Mouse (Mus musculus): ENCODE results near the gene Sept4.

Sept4 gene

DNA sequence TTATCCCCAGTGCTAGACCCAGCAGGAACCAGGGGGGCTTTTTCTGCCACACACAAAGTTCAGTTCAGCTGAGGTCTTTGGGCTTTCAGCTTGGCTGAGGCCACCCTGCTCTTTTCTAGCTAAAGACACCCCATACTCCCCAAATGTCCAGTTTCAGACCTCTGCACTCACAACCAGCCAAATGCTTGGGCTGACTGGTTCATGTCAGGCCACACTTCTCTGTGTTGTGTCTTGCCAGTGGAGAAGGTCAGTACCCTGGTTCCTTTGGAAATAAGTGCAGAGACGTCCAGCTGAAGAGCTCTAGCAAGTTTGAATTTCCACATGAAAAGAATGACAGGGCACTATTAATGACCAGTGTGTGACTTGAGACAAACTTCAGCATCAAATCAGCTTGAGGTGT, 11.0 kb downstream of the Sept4 start:
- peak; percentile 60 to 86 for DNase-seq

DNA sequence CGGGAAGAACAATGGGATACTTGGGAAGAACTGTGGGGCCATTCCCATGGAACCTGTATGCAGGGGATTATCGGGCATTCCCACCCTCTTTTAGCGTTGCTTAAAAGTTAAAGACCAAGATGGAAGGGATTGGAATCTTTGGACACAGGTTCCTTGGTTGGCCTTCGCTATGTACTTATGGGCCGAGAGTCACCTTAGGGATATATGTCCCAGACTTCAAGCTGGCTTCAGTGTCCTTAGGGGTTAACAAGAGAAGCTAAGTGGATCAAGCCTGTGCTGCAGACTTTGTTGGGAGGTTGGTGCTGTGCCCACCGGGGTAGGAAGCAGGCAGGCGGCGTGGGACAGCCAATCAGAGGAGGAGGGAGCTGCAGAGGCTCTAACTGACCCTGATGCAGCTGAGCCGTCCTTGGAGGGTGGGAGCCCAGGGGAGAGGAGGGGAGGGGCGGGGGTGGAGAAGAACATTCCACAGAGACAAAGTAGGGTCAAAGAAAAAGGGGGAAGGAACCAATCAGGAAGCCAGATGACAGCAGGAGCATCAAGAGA, 11.9 kb downstream of the Sept4 start:
- peak in 1 of 2 experiments; percentile 72 for DNase-seq

DNA sequence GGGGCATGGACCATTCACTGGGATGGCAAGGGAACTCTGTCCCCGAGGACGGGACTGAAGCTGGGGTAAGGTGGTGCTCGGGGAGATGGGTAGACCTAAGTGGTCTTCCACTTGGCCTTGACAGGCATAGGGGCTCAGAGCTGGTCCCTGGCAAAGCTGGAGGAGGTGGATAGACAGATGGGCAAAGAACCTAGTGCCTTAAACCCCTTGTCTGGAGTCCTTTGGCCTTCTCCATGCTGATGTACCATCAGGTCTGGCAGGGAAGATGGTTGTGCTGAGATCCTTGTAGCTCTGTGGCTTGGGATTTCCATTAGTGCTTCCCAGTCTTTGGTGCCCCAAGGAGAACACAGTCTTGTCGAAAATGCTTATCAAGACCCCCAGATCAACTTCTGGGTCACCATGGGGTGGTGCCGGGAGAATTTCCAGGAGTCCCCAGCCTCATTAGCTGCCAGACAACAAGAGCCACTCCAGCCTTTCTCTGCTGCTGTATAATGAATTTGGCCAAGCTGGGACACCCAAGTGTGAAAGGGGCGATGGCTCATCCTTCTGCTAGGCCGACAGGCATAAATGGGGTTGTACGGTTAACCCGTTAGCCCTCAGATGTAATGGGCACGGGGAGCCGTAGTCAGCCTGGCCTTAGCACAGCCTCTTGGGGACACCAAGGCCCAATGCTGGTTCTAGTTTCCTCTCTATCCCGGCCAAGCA, 12.6 kb downstream of the Sept4 start:
- peak in 1 of 2 experiments; percentile 21 for DNase-seq

DNA sequence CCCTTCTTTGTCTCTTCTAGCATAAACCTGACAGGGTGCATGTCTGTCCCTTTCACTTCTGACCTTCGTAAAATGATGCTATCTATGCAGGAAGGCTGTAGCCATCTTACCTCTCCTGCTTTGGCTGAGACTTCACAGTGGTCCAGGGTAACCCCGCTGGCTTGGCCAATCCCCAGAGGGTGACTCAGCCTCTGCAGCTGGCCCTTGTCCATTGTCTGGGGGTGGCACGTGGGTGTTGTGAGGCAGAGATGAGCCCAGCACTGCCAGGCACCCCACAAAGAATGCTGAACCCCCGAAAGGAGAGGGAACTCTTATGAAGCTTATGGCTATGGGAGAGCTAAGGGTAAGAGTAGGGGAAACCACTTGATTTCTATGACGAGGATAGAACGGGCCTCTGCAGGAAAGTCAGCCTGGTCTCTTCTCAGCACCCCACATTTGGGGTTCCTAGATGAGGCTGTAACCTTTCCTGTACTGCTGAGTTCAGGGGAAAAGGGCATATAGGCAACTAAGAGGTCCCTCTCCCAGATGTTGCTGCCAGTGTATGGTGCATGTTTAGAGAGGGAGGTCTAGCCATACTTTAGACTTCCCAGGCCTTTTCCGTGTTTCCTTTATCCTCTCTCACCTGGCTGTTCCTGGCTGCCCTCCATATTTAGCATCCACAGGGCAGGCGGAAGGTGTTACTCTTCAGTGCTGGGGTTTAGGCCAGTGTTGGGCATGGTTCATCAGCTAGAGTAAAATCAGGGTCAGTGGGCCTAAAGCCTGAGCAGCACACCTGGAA, 13.4 kb downstream of the Sept4 start:
- DNase-seq = peak in 1 of 2 experiments; percentile 48

DNA sequence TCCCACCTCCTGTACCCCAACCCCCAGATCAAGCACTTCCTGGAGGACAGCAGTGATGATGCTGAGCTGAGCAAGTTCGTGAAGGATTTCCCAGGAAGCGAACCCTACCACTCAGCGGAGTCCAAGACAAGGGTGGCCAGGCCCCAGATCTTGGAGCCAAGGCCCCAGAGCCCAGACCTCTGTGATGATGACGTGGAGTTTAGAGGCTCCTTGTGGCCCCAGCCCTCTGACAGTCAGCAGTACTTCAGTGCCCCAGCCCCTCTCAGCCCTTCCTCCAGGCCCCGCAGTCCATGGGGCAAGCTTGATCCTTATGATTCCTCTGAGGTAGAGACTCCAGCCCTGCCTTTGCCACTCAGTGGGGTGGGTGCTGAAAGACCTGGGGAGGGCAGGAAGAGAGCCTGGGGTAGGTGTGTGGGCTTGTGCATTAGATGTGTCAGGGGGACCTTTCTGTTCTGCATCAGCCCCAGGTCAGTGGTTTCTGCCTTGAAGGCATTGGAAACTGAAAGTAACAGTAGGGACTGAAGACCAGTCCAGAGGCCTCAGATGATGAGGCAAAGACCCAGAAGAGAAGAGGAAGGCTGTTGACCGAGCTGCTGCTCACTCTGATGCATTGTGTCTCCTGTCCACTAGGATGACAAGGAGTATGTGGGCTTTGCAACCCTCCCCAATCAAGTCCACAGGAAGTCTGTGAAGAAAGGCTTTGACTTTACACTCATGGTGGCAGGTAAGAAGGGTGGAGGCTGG, 14.8 kb downstream of the Sept4 start:
- no peak for DNase-seq

DNA sequence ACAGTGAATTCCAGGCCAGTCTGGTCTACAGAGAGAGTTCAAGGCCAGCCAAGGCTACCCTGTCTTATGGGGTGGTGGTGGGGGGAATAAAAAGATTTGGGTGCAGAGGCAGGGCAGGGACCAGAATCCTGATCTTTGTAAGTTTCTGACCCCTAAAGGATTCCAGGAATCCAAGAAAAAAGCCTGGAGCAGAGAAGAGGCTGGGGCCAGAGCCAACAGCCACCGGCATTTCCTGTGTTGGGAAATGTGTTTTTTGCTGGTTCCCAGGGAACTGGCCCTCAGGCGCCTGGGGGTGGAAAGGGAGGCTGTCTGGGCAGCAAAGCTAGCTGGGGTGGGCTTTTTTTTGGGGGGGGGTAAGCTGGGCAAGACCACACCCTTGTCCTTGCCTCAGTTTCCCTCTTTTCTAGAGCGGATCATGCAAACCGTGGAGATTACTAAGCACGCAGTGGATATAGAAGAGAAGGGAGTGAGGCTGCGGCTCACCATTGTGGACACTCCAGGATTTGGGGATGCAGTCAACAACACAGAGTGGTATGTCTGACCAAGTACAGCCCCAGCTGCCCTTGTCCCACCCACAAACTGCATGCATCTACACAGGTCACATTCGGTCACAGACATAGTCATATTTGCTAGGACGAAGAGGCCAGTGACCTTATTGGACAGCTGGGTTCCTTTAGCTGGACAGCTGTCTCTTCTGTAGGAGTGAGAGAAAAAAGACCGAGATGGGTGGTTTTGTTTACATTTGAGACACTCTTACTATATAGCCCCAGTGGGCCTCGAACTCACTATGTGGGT, 16.2 kb downstream of the Sept4 start:
- DNase-seq = peak; percentile 72 to 89

DNA sequence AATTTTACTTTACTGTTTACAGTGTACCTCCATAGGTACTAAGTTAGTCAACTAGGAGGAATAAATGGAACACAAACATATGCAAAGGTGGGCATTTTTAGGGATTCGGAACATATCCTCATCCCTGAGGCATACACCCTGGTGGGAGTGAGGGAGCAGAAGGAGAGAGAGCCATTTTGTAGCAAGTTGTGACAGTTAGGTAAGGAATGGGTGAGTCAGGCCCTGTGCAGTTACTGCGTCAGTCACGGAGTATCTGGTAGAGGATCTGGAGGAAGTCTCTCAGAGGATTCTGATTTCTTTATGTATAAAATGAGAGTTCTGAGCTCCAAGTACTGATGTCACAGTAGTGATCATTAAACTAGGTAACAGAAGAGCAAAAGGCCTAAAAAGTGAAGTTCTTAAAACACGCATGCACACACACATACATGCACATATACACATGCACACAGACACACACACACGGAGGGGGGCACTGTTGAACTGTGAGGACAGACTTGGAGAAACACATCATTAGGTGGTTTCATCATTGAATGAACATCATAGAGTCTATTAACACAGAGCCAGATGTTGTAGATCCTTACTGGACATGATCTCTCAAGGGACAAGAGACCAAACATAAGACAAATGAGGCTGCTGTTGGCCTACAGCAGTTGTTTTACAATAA, 18.6 kb downstream of the Sept4 start:
- peak in 1 of 2 experiments; percentile 57 for DNase-seq

DNA sequence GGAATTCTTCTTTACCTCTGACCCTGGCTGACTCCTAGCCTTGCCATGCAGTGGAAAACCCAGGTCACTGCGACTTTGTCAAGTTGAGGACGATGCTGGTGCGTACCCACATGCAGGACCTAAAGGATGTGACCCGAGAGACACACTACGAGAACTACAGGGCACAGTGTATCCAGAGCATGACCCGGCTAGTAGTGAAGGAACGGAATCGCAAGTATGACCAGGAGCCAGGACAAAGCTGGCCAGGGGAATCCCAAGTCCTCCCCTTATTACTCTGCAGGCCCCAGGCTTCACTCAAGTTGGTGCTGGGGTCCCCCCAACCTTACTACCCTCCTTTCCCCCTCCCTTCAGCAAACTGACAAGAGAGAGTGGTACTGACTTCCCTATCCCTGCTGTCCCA, 20.9 kb downstream of the Sept4 start:
- peak in 1 of 2 experiments; percentile 20 for DNase-seq

DNA sequence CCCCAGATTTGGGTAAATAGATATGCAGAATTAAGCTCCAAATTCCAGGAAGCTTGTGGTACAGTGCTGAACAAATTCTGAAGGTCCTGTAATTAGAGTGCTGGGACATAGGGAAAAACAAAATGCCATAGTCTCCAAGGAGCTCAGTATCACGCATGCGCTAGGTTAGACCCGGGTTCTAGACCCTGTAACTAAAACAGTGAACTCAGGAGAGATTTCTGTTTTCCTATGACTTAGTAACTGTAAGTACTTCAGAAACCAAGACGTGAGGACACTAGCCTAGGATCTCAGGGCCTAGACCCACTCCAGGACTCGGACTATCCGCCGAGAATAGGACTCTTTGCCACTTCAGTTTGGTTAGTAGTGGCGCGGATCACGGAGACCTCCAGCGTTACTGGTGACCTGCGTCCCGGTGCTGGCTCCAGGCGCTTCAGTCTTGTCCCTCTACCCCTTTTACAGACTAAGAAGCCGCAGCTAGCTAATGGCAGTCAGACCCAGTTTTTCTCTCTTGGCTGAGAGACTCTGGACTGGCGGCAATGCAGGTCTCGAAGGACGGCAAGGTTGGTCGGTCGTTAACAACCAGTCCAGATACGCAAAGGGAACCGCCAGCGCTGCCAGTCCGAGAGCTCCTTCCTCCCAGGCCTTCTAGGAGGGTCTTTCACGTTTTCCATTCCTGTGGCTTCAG, 22.3 kb downstream of the Sept4 start:
- peak in 1 of 2 experiments; percentile 48 for DNase-seq

DNA sequence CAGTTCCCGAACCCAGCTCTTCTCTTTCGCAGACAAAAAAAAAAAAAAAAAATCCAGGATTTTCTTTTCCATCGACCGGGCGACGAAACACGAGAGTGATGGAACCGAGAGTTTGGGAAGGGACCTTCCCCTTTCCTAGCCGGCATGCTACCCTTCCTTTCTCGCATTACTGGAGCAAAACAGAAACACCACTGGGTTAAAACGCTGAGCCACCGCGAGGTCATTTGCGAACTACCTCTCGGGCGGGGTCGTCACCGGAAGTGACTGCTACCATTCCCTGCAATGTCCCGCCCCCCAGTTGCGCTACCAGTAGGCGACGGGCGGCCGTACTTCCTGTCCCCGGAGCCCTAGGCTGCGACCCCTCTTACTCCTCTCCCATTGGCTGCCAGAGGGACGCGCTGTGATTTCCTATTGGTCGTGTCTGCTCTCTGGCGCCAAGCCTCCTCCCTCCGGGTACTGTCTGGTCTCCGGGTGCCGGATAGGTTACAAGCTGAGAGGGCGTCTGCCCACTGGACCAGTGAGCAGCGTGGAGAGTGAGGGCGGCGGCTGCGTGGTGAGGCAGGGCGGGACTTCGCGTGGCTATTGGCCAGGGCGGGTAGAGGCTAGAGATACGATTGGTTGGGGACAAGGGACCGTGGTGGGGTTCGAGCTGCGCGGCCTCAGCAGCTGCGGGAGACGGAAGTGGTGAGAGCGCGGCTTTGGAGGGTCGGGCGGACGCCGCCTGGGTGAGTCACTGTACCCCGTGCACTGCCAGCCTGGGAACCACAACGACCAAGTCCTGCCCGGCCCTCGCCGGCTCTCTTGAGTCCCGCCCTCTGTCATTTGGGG, 23.0 kb downstream of the Sept4 start, which contains the start of gene Mtmr4:
Gene Mtmr4 (plus strand): TSS at position 637 of the 828 bp plus-strand sequence.
- peak; percentile 99 to 100 for DNase-seq

DNA sequence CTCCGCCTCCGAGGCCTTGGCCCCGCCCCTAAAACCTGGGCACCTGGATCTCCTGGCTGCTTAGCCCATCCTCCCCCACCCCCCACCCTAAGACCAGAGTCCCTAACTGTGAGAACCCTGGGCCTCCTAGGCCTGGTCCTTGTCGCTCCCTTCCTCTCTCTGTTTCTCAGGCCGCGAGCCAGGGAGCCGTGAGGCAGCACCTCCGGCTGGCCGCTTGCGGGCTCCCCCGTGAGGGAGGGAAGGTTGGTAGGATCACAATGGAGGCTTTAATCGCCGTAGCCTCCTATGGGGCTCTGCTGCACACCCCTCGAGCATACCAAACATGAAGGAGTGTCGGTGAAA, 23.6 kb downstream of the Sept4 start:
- DNase-seq = no peak

DNA sequence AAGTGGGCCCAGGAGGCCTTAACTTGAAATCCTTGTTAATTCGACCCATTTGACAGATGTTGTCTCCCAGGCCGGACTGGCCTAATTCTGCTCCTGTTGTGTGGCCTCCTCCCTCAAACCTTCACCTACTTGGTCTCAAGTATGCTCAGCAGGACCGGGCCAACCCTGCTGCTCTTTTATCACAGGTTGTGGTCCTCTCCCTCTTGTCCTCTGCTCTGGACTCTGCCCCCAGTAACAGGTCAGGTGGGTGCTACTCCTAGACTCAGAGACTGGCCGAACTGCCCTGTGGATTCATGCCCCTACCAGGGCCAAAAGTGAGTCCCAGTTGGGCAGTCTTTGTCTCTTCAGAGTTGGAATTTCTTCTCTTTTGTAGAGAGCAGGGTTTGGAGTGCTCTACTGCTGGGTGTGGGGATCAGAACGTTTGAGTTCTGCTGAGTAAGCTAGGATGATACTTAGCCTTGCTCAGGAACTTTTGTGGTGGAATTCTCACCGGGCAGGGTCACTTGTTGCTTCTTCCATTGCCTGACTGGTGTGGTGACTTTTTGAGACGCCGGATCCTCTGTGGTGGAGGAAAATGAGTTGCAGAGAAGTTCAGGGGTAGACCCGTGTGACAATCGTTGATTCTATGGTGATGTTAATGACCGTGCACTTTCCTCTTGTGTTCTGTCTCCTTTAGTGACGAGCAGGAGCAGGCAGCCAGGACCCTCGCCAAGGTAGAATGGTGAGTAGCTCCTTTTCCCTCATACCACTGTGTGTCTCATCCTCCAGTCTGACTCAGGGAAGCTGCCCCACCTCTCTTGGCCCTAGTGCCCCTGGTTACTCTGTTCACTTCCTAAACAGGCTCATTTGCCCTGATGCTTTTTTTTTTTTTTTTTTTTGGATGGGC, 24.3 kb downstream of the Sept4 start:
- no peak for DNase-seq

DNA sequence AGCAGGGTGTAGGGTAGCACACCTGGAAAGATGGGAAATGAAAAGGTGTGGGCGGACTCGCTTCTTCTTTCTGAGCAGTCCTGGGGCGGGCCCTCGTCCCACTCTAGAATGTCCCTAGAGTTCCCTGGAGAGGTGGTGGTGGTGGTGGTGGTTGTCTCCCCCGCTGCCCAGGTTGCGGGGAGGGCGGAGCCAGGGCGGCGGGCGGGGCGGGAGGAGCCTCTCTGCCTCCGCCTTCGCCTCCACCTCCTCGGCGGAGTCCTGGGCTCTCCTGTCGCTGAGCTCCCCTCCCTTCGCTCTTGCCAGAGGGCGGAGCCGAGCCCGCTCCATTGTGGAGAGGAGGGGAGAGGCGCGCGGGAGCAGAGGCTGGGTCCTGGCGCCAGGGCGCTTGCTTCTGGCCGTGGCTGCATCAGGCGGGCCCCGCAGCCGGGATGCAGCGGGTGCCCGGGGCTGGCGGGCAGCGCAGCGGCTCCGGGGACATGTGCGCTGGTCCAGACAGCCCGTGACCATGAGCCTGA, 26.7 kb downstream of the Sept4 start:
- DNase-seq = peak; percentile 89 to 94

DNA sequence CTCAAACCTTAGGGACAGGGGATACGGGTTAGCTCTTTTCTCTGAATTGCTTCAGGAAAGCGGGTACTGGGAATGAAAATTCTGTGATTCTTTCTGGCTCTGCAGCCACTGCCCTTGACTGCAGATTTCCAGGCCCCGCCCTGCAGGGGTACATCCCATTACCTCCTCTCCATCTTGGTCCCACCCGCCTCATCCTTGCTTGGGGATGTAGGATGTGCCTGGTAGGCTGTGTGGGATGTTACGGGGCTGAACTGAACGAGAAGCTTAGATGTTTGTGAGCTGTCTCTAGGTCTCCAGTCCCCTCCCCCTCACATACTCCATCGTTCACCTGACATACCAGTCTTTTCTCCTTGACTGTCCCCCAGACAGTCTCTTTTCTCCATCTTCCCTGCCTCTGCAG, 27.3 kb downstream of the Sept4 start:
- DNase-seq = no peak

DNA sequence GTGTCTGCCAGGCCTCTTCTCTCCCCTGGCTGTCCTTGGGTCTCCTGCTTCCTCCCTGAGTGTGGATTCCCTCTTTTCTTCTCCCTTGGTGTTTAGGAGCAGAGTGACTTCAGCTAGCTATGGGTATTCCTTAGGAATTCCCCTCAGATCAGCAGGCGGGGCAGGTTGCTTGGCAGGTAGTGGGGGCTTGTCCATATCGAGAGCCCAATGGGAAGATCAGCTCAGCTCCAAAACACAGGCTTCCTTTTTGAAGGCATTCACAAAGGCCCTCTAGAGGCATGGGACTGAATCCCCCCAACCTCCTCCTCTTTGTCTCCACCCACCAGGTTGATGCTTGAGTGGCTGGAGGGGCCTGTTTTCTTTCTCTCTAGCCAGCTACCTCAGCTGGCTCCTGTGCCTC, 27.8 kb downstream of the Sept4 start:
- no peak for DNase-seq

DNA sequence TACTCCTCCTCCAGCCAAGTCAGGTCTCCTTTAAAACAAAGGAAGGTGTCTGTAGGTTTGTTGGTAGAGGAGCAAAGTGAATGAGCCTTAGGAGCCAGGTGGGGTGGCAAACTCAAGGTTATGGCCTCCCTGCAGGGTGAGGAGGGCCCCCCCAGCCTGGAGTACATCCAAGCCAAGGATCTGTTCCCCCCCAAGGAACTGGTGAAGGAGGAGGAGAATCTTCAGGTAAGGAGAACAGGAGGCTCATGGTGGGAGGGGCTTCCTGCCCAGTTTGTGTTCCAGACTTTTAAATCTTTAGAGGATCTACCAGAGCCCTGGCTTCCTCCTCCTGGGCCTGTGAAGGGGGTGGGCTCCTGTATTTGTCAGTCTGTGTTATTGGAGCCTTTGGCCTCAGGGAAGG, 28.4 kb downstream of the Sept4 start:
- DNase-seq = no peak

DNA sequence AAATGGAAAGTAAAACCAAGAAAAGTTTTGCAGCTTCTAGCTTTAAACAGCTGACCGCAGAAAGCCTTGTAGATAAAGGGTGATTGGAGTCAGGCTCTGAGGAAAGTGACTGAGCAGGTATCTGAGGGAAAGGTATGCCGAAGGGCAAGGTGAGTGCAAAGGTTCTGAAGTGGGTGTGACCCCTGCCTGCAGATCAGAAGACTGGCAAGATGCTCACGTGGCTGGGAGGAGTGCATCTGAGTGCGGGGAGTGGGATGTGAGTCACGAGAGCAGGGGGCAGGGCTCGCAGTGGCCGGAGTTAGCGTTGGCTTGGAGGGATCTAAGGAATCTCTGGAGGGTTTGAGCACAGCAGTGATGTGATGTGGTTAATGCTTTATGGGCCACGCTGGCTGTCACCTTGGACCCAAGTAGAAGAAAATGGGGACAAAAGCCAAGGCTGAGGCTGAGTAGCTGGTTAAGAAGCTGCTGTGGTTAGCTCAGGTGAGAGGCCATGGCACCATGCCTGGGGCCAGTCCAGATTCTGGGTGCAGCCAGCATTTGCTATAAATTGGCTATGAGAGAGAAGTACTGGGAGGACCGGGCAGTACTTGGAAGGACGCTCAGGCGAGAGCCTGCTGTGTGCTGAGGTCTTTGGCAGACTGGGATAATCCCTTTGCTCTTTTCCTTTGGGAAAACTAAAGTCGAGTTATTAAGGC, 30.8 kb downstream of the Sept4 start:
- peak in 1 of 2 experiments; percentile 20 for DNase-seq

DNA sequence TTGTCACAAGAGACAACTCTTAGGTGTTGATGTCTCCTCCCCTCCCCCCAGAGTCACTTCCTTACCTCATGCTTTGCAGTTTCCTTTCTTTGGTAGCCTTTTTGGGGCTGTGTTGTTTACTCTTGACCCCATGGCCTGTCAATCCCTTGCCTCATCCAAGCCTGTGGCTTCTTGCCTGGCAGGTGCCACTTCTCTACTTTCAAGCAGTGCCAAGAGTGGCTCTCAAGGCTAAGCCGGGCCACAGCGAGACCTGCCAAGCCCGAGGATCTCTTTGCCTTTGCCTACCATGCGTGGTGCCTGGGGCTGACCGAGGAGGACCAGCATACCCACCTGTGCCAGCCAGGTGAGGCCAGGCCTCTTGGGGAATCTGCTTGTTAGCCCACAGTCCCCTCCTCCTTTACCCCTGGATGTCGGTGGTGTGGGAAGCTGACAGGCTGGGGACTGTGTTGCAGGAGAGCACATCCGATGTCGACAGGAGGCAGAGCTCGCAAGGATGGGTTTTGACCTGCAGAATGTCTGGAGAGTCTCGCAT, 31.7 kb downstream of the Sept4 start:
- DNase-seq = no peak

Measured in lung, postnatal 4 days (tissue).